Mouse (Mus musculus): Measurements from ENCODE around the gene Epo. TPM values are rescaled to one million over a fixed set of nuclear protein-coding genes. Genes with fewer than 3 reads are reported as not detected.

Epo gene
- polyA plus RNA-seq, 1 experiment from 2014 or later, result not detected

- 81% methylated on average over 8 of the region's 8 CpGs for WGBS
Measured at GRCm38 (mm10) chr5:137568223-137568798, 35.3 kb upstream of the Epo start.

GRCm38 (mm10) chr5:137566416-137566815 lies 33.4 kb upstream of the Epo start:
- no peak overlapping the region for H3K27ac ChIP-seq (ENCODE audit: low read length)
- peaks cover 12% of the 10 kb centered on the region for H3K36me3 ChIP-seq (ENCODE audit: control insufficient read depth, insufficient read depth, low read length)
- ATAC-seq, result no peak
- WGBS, result 91% methylated on average over 5 of the region's 5 CpGs
- H3K9me3 ChIP-seq (replicated peaks; ENCODE audit: control insufficient read depth, low read length, poor library complexity, severe bottlenecking), result no peaks in the 10 kb centered on the region
- H3K4me1 ChIP-seq (ENCODE audit: control insufficient read depth, insufficient read depth, low read length), result no peaks in the 10 kb centered on the region
- H3K27me3 ChIP-seq (ENCODE audit: control insufficient read depth, insufficient read depth, low read depth, low read length), result no peaks in the 10 kb centered on the region
- H3K4me2 ChIP-seq (ENCODE audit: low read length), result no peak overlapping the region
- no peak overlapping the region for H3K4me3 ChIP-seq (ENCODE audit: low read depth, low read length)
- no peak overlapping the region for H3K9ac ChIP-seq (ENCODE audit: low read depth, low read length)

More at GRCm38 (mm10) chr5:137568223-137568798, 35.3 kb upstream of the Epo start:
- H3K4me1 ChIP-seq (ENCODE audit: control insufficient read depth, insufficient read depth, low read length), result no peaks in the 10 kb centered on the region
- peaks cover 12% of the 10 kb centered on the region for H3K36me3 ChIP-seq (ENCODE audit: control insufficient read depth, insufficient read depth, low read length)
- H3K27ac ChIP-seq (ENCODE audit: low read length), result no peak overlapping the region
- no peak overlapping the region for H3K4me2 ChIP-seq (ENCODE audit: low read length)
- ATAC-seq, result no peak
- no peaks in the 10 kb centered on the region for H3K9me3 ChIP-seq (replicated peaks; ENCODE audit: control insufficient read depth, low read length, poor library complexity, severe bottlenecking)
- H3K4me3 ChIP-seq (ENCODE audit: low read depth, low read length), result no peak overlapping the region
- H3K27me3 ChIP-seq (ENCODE audit: control insufficient read depth, insufficient read depth, low read depth, low read length), result no peaks in the 10 kb centered on the region
- no peak overlapping the region for H3K9ac ChIP-seq (ENCODE audit: low read depth, low read length)

DNA sequence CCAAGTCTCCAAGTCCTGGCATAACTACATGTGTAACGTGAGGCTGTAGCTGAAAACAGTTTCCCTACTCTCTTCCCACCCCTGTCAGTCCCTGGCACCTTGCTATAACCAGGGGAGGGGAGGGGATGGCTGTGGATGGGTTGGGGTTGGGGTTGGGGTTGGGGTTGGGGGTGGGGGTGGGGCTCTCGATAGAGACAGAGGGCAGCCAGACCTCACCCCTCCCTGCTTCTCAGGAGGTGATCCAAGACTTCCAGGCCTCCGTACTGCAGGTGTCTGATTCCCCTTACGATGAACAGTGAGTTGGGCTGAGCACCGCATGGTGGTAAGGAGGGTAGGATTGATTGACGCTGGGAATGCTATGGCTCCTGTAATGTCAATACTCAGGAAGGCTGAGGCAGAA lies 32.7 kb upstream of the Epo start:
- no peak for ATAC-seq

DNA sequence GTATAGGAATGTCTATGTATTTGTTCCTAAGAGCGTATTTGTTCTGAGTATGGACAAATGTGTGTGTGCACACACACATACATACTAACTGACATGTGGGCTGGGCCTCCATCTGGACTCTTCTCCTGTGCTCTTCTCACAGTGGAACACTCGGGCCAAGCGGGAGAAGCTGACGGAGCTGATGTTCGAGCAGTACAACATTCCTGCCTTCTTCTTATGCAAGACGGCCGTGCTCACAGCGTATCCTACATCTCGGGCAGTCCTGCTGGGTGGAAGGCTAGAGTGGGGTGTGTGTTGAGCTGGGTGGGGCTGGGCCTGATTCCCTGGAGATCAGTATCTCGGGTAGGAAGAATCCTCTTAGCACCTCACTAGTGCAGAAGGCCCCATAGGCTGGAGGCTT lies 29.9 kb upstream of the Epo start:
- H3K4me3 ChIP-seq (ENCODE audit: low read depth, low read length), result no peak overlapping the region
- no peaks in the 10 kb centered on the region for H3K4me1 ChIP-seq (ENCODE audit: control insufficient read depth, insufficient read depth, low read length)
- no peak overlapping the region for H3K9ac ChIP-seq (ENCODE audit: low read depth, low read length)
- no peaks in the 10 kb centered on the region for H3K9me3 ChIP-seq (replicated peaks; ENCODE audit: control insufficient read depth, low read length, poor library complexity, severe bottlenecking)
- no peaks in the 10 kb centered on the region for H3K27me3 ChIP-seq (ENCODE audit: control insufficient read depth, insufficient read depth, low read depth, low read length)
- H3K4me2 ChIP-seq (ENCODE audit: low read length), result no peak overlapping the region
- no peak overlapping the region for H3K27ac ChIP-seq (ENCODE audit: low read length)
- WGBS, result 82% methylated on average over 10 of the region's 10 CpGs
- H3K36me3 ChIP-seq (ENCODE audit: control insufficient read depth, insufficient read depth, low read length), result peaks cover 21% of the 10 kb centered on the region
- no peak for ATAC-seq

More for the DNA sequence above, 32.7 kb upstream of the Epo start:
- Histone ChIP-seq H3K4me3 (ENCODE audit: low read depth, low read length) (no peak overlapping the region), H3K4me2 (ENCODE audit: low read length) (no peak overlapping the region), H3K27me3 (ENCODE audit: control insufficient read depth, insufficient read depth, low read depth, low read length) (no peaks in the 10 kb centered on the region), H3K27ac (ENCODE audit: low read length) (no peak overlapping the region), H3K4me1 (ENCODE audit: control insufficient read depth, insufficient read depth, low read length) (no peaks in the 10 kb centered on the region), H3K9ac (ENCODE audit: low read depth, low read length) (no peak overlapping the region), H3K36me3 (ENCODE audit: control insufficient read depth, insufficient read depth, low read length) (peaks cover 13% of the 10 kb centered on the region), H3K9me3 (replicated peaks; ENCODE audit: control insufficient read depth, low read length, poor library complexity, severe bottlenecking) (no peaks in the 10 kb centered on the region)
- 71% methylated on average over 6 of the region's 6 CpGs for WGBS

DNA sequence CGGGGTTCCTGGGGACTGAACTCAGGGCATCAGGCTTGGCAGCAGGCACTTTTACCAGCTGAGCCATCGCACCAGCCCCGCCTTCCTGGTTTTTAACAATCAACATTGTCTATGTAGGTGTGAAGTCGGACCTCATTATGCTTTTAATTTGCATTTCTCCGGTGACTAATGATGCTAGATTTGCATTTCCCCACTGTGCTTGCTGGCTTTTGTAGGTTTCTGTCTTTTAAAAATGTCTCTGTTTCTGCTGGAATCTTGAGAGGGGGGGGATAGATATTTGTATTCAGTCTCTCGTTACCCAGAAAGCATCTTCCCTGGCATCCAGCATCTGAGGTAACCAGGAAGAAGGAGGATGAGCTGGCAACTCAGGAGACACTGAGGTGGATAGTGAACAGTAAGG lies 28.5 kb upstream of the Epo start:
- WGBS, result 56% methylated on average over 6 of the region's 6 CpGs
- no peak overlapping the region for H3K9ac ChIP-seq (ENCODE audit: low read depth, low read length)
- H3K36me3 ChIP-seq (ENCODE audit: control insufficient read depth, insufficient read depth, low read length), result peaks cover 17% of the 10 kb centered on the region
- H3K27me3 ChIP-seq (ENCODE audit: control insufficient read depth, insufficient read depth, low read depth, low read length), result no peaks in the 10 kb centered on the region
- H3K4me3 ChIP-seq (ENCODE audit: low read depth, low read length), result no peak overlapping the region
- no peaks in the 10 kb centered on the region for H3K4me1 ChIP-seq (ENCODE audit: control insufficient read depth, insufficient read depth, low read length)
- H3K27ac ChIP-seq (ENCODE audit: low read length), result no peak overlapping the region
- no peaks in the 10 kb centered on the region for H3K9me3 ChIP-seq (replicated peaks; ENCODE audit: control insufficient read depth, low read length, poor library complexity, severe bottlenecking)
- no peak for ATAC-seq
- H3K4me2 ChIP-seq (ENCODE audit: low read length), result no peak overlapping the region

DNA sequence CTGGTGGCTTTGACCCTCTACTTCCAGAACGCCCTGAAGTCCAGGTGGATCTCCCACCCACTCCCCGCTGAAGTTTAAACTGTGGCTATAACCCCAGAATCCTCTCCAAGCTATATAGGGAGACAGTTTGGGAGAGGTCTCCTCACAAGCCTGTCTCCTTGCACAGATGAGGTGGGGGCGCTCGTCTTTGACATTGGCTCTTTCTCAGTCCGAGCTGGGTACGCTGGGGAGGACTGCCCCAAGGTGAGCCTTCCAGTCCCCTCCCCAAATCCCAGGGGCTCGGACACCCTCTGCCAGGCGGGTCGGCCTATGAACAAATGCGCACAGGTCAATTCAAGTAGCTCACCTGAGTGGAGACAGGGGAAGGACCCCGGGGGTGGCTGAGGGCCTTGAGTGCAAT lies 20.9 kb upstream of the Epo start:
- ATAC-seq, result peak; percentile 53; the same call in 1 of the 2 replicates
- H3K9me3 ChIP-seq (replicated peaks; ENCODE audit: control insufficient read depth, low read length, poor library complexity, severe bottlenecking), result no peaks in the 10 kb centered on the region

GRCm38 (mm10) chr5:137553411-137553837 lies 20.4 kb upstream of the Epo start, which contains the start of gene Actl6b:
Actl6b (plus strand) TSS chr5:137553517.
- H3K9ac ChIP-seq (ENCODE audit: low read depth, low read length), result peak within 1 kb of the TSS; percentile 91
- WGBS, result under 1% methylated on average over 34 of the region's 37 CpGs
- H3K4me1 ChIP-seq (ENCODE audit: control insufficient read depth, insufficient read depth, low read length), result peaks cover 19% of the 10 kb centered on the region
- H3K27me3 ChIP-seq (ENCODE audit: control insufficient read depth, insufficient read depth, low read depth, low read length), result no peaks in the 10 kb centered on the region
- no peaks in the 10 kb centered on the region for H3K36me3 ChIP-seq (ENCODE audit: control insufficient read depth, insufficient read depth, low read length)
- H3K4me3 ChIP-seq (ENCODE audit: low read depth, low read length), result peak within 1 kb of the TSS; percentile 84
- H3K27ac ChIP-seq (ENCODE audit: low read length), result peak within 1 kb of the TSS; percentile 72
- no peaks in the 10 kb centered on the region for H3K9me3 ChIP-seq (replicated peaks; ENCODE audit: control insufficient read depth, low read length, poor library complexity, severe bottlenecking)
- H3K4me2 ChIP-seq (ENCODE audit: low read length), result peak within 1 kb of the TSS; percentile 96
- peak; percentile 96 for ATAC-seq

More for the DNA sequence above, 20.9 kb upstream of the Epo start:
- WGBS, result 48% methylated on average over 11 of the region's 11 CpGs
- no peaks in the 10 kb centered on the region for H3K36me3 ChIP-seq (ENCODE audit: control insufficient read depth, insufficient read depth, low read length)
- peak overlapping the region; percentile 91 for H3K9ac ChIP-seq (ENCODE audit: low read depth, low read length)
- peak overlapping the region; percentile 72 for H3K27ac ChIP-seq (ENCODE audit: low read length)
- H3K4me1 ChIP-seq (ENCODE audit: control insufficient read depth, insufficient read depth, low read length), result peaks cover 19% of the 10 kb centered on the region
- peak overlapping the region; percentile 96 for H3K4me2 ChIP-seq (ENCODE audit: low read length)
- peak overlapping the region; percentile 84 for H3K4me3 ChIP-seq (ENCODE audit: low read depth, low read length)
- H3K27me3 ChIP-seq (ENCODE audit: control insufficient read depth, insufficient read depth, low read depth, low read length), result no peaks in the 10 kb centered on the region

DNA sequence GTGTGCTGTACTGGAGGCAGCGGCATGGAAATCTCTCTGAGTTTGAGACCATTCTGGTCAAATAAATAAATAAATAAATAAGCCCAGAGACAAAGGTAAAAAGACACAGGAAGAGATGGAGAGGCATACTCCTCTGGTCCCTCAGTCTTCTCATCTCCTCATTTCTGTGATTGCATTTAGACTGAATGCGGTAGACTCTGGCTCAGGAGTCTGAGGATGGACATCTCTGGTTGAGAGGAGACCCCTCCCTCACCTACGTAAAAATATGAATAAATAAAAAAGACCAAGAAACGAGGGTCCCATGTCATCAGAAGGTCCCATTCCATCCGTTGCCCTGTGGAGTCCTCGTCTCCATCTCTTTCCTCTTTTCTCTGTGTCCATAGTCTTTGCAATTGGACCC lies 20.0 kb upstream of the Epo start:
- Histone ChIP-seq H3K4me3 (ENCODE audit: low read depth, low read length) (peak overlapping the region; percentile 84), H3K4me2 (ENCODE audit: low read length) (peak overlapping the region; percentile 96), H3K9me3 (replicated peaks; ENCODE audit: control insufficient read depth, low read length, poor library complexity, severe bottlenecking) (no peaks in the 10 kb centered on the region), H3K27ac (ENCODE audit: low read length) (peak overlapping the region; percentile 72), H3K9ac (ENCODE audit: low read depth, low read length) (peak overlapping the region; percentile 91), H3K36me3 (ENCODE audit: control insufficient read depth, insufficient read depth, low read length) (no peaks in the 10 kb centered on the region), H3K27me3 (ENCODE audit: control insufficient read depth, insufficient read depth, low read depth, low read length) (no peaks in the 10 kb centered on the region), H3K4me1 (ENCODE audit: control insufficient read depth, insufficient read depth, low read length) (peaks cover 19% of the 10 kb centered on the region)
- ATAC-seq, result peak; percentile 59; the same call in 1 of the 2 replicates
- WGBS, result 25% methylated on average over 6 of the region's 6 CpGs

GRCm38 (mm10) chr5:137551119-137551518 lies 18.1 kb upstream of the Epo start:
- no peak for ATAC-seq
- peaks cover 19% of the 10 kb centered on the region for H3K4me1 ChIP-seq (ENCODE audit: control insufficient read depth, insufficient read depth, low read length)
- H3K9me3 ChIP-seq (replicated peaks; ENCODE audit: control insufficient read depth, low read length, poor library complexity, severe bottlenecking), result no peaks in the 10 kb centered on the region
- no peaks in the 10 kb centered on the region for H3K36me3 ChIP-seq (ENCODE audit: control insufficient read depth, insufficient read depth, low read length)
- H3K4me3 ChIP-seq (ENCODE audit: low read depth, low read length), result no peak overlapping the region
- 68% methylated on average over 5 of the region's 5 CpGs for WGBS
- no peaks in the 10 kb centered on the region for H3K27me3 ChIP-seq (ENCODE audit: control insufficient read depth, insufficient read depth, low read depth, low read length)
- no peak overlapping the region for H3K9ac ChIP-seq (ENCODE audit: low read depth, low read length)
- H3K27ac ChIP-seq (ENCODE audit: low read length), result no peak overlapping the region
- H3K4me2 ChIP-seq (ENCODE audit: low read length), result no peak overlapping the region

Data from midbrain, embryonic 16.5 days (tissue).